Mouse (Mus musculus) regulatory T cell (primary cell): ENCODE results near the gene Calr3.

ENCODE experiments used
- in situ Hi-C: fragments of 300-600 bp; cut with MboI, MseI; formaldehyde crosslinking; loops from one replicate; pipeline ENCODE4 v1.15.1; 2025; ENCODE audit warnings: high pct_unique_total_duplicates

The Calr3 gene

GRCm38 (mm10) chr8:72438248-72439015, 5.2 kb downstream of the Calr3 start:
- in situ Hi-C loops, result no loop called here

GRCm38 (mm10) chr8:72434952-72435351, 8.7 kb downstream of the Calr3 start:
- in situ Hi-C loops, result no loop called here

- in situ Hi-C loops, result loop anchor here (10.0 kb wide), 1 partner anchor 485 kb away; no protein-coding TSS in a partner anchor
Measured at GRCm38 (mm10) chr8:72429676-72430075, 14.0 kb downstream of the Calr3 start.

GRCm38 (mm10) chr8:72422926-72423325, 20.7 kb downstream of the Calr3 start:
- in situ Hi-C loops, result loop anchor here (5.0 to 10.0 kb wide), 3 partner anchors 41 to 478 kb away; no protein-coding TSS in a partner anchor

- in situ Hi-C loops, result loop anchor here (5.0 to 10.0 kb wide), 3 partner anchors 39 to 477 kb away; no protein-coding TSS in a partner anchor
Measured at GRCm38 (mm10) chr8:72421362-72422335, 22.0 kb downstream of the Calr3 start, which contains the start of gene Eps15l1. Eps15l1 (minus strand) TSS chr8:72421460.

GRCm38 (mm10) chr8:72420571-72421361, 22.9 kb downstream of the Calr3 start:
- in situ Hi-C loops, result loop anchor here (5.0 to 10.0 kb wide), 3 partner anchors 38 to 476 kb away; no protein-coding TSS in a partner anchor

GRCm38 (mm10) chr8:72418073-72418472, 25.6 kb downstream of the Calr3 start:
- in situ Hi-C loops, result no loop called here

- in situ Hi-C loops, result no loop called here
Measured at GRCm38 (mm10) chr8:72415252-72415651, 28.4 kb downstream of the Calr3 start.

- in situ Hi-C loops, result no loop called here
Measured at GRCm38 (mm10) chr8:72413839-72414238, 29.8 kb downstream of the Calr3 start.

- in situ Hi-C loops, result no loop called here
Measured at GRCm38 (mm10) chr8:72409443-72409842, 34.2 kb downstream of the Calr3 start.

- in situ Hi-C loops, result no loop called here
Measured at GRCm38 (mm10) chr8:72407878-72408277, 35.8 kb downstream of the Calr3 start.

GRCm38 (mm10) chr8:72402981-72403380, 40.7 kb downstream of the Calr3 start:
- in situ Hi-C loops, result no loop called here

- in situ Hi-C loops, result no loop called here
Measured at GRCm38 (mm10) chr8:72401381-72401780, 42.3 kb downstream of the Calr3 start.

- in situ Hi-C loops, result loop anchor here (25.0 kb wide), 1 partner anchor 1248 kb away; no protein-coding TSS in a partner anchor
Measured at GRCm38 (mm10) chr8:72385737-72386136, 57.9 kb downstream of the Calr3 start.

- in situ Hi-C loops, result loop anchor here (5.0 to 25.0 kb wide), 2 partner anchors 40 to 1245 kb away; partner anchors contain the start of gene Eps15l1
Measured at GRCm38 (mm10) chr8:72382395-72382794, 61.3 kb downstream of the Calr3 start.

GRCm38 (mm10) chr8:72380656-72381055, 63.0 kb downstream of the Calr3 start:
- in situ Hi-C loops, result loop anchor here (5.0 to 25.0 kb wide), 2 partner anchors 42 to 1243 kb away; partner anchors contain the start of gene Eps15l1

GRCm38 (mm10) chr8:72376900-72377299, 66.8 kb downstream of the Calr3 start:
- in situ Hi-C loops, result loop anchor here (25.0 kb wide), 1 partner anchor 1240 kb away; no protein-coding TSS in a partner anchor

GRCm38 (mm10) chr8:72376309-72376708, 67.4 kb downstream of the Calr3 start:
- in situ Hi-C loops, result loop anchor here (25.0 kb wide), 1 partner anchor 1239 kb away; no protein-coding TSS in a partner anchor

- in situ Hi-C loops, result loop anchor here (25.0 kb wide), 1 partner anchor 1238 kb away; no protein-coding TSS in a partner anchor
Measured at GRCm38 (mm10) chr8:72375161-72375560, 68.5 kb downstream of the Calr3 start.
